Mouse (Mus musculus): Measurements from ENCODE around the gene Tfcp2l1.

The Tfcp2l1 gene

DNA sequence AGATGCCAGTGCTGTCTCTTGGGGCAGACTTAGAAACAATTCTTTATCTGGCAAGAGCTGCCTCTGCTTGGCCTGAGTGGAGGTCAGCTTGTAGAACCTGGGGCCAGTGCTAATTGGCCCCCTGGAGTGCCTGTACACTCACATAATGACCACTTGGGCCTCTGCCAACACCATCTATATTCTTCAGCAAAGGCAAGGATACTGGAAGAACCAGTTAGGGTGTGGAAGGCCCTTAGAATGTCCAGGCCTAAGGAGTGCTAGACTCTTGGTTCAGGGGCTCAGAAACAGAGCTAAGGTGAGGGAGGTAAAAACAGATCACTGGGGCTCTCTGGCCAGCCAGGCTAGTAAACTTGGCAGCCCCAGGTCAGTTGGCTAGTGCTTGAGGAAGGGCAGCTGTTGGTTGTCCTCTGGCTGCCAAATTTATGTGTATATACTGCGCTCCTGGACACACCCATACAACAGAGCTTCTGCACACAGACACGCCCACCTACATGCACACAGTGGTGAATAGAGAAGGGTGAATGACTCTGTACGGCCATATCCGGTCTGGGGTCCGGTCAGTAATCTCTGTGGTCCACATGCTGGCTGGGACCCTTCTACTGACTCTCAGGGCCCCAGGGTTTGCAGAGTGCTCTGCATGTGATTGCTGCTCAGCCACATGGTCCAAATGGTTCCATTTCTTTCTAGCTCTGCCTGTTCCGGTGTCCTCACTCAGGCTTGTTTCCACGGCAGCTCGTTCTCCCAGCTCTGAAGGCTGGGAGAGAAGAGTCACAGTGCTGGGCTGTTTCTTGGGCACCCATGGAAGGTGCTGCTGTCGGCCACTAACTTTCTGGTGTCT, 22.4 kb downstream of the Tfcp2l1 start:
- in situ Hi-C loops (cut with MboI; ENCODE audit: unreplicated experiment in 2 of 2), result no loop called here

DNA sequence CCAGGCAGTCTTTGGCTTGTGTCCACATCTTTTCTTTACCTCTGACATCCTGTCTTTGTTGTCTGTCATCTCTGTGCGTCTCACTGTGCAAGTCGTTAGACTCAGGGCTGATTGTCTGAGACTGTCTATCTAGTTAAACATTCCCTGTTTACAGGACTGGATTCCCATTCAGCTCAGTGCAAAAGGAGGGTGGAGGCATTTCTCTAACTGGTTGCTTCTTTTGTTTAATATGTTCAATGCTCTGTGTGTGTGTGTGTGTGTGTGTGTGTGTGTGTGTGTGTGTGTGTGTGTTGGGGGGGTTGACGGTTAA, 23.0 kb downstream of the Tfcp2l1 start:
- in situ Hi-C loops (cut with MboI; ENCODE audit: unreplicated experiment in 2 of 2), result no loop called here

DNA sequence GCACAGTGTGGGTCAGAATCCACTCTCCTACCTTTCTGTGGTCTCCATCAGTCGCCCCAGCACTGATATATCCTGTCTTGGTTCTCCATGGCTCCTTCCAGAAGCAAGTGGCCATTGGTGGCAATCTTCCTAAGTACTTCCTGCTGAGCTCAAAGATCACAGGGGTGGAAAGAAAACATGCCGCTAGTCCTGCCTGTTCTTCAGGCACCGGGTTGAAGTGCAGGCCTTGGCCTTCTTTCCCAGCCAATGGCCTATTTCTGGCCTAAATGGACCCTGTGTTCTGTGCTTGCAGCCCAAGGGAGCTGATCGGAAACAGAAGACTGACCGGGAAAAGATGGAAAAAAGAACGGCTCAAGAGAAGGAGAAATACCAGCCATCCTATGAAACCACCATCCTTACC, 31.0 kb downstream of the Tfcp2l1 start:
- in situ Hi-C loops (cut with MboI; ENCODE audit: unreplicated experiment in 2 of 2), result no loop called here

DNA sequence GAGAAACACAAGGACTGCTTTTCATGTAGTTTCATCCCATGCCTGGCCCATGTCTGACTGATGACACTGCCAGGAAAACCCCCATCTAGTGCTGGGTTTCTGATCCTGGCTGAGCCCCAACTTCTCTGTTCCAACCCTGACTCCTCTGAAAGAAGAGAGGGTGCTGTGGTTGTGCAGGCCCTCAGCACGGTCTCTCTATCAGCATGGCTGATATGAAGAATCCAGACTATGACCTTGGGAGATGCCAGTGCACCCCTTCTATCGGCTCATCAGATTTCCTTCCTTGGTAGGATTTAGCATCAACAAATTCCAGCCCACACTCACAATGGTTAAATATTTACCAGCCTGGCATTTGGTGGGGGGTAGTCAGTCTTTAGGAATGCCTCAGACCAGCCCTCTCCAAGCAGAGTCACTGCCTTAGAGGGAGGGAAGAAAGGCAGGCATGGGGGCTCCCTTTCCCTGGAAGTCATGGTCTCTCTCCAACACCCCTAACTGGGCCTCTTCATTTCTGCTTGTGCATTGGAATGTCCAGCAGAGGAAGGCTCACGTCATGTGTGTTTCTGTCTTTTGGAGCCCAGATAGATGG, 33.2 kb downstream of the Tfcp2l1 start:
- in situ Hi-C loops (cut with MboI; ENCODE audit: unreplicated experiment in 2 of 2), result no loop called here

DNA sequence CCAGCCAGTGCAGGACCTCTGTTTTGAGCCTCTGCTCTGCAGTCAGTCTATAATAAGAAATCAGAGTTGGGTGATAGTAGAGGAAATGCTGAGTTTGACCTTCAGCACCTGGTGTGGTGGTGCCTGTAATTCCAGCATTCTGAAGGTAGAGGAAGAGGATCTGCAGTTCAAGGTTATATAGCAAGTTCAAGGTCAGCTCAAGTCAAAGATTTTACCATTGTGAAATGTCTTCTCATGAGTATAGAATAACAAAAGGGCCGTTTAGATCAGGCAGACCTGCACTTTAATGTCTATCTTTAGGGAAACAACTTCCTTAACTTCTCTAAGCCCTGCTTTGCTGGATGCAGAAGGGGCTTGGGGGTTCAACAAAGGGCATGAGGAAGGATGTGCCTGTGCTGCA, 35.3 kb downstream of the Tfcp2l1 start:
- in situ Hi-C loops (cut with MboI; ENCODE audit: unreplicated experiment in 2 of 2), result no loop called here

DNA sequence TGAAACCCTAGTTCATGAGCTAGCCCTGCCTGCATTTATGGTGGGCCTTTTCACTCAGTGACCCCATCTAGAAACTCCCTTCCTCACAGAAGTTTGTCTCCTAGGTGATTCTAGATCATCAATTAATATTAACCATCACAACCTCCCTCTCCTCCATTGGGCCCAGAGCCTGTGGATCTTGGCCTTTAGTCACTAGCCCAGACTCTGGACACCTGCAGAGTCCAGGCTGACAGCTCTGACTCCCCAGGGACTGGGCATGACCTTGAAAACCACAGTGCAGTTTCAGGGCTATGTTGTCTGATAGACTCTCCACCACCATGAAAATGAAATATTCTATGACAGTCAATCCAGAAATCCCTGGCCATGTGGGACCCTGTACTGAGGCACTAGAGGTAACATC, 39.8 kb downstream of the Tfcp2l1 start:
- in situ Hi-C loops (cut with MboI; ENCODE audit: unreplicated experiment in 2 of 2), result no loop called here

DNA sequence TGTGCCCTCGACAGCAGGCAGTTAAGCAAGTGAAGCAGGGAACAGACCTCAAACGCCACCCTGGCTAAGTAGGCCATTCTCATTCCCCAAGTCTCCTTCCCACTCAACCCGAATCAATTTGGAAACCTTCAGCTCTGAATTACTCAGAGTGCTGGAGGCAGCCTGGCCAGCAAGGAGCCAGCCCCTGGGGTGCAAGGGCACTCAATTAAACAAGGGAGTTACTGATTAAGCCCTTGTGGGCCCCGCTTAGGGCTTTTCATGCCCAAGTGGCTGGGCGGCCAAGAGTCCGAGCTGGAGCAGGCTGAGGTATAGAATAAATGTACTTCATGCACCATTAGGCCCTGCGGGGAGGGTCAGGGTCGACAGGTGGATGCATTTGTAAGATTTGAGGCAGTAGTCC, 44.5 kb downstream of the Tfcp2l1 start:
- in situ Hi-C loops (cut with MboI; ENCODE audit: unreplicated experiment in 2 of 2), result no loop called here

DNA sequence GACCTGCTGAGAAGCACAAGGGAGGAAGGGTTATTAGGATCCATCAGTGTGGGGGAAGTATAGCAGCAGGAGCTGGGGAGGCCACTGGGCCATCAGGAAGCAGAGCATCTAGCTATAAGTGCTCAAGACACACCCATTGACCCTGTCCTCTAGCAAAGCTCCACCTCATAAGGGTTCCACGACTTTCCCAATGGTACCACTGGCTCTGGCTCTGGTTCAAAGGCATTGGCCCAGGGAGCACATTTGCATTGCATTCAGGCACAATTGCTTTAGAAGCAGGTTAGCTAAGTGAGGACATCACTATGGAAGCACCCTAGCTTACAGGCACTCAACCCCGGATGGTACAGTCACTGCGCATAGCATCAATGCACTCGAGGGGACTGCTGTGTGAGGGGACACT, 46.4 kb downstream of the Tfcp2l1 start:
- in situ Hi-C loops (cut with MboI; ENCODE audit: unreplicated experiment in 2 of 2), result no loop called here

DNA sequence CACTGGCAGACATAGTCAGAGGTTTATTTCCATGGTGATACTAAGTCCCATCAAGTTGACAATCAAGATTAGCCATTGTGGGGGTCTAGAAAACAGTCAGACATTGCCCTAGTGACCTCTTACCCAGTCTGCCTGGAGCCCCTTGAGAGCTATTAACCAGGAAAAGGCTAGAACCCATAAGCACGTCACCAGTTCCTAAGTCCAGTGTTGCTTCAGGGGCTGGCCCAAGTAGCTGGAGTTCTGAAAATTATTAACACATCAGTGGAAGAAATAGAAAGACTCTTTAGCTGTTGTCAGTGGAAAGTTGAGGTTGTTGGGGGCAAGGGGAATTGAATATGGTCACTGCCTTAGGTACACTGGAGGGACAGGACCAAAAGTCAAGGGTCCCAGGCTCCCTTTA, 54.2 kb downstream of the Tfcp2l1 start:
- in situ Hi-C loops (cut with MboI; ENCODE audit: unreplicated experiment in 2 of 2), result no loop called here

DNA sequence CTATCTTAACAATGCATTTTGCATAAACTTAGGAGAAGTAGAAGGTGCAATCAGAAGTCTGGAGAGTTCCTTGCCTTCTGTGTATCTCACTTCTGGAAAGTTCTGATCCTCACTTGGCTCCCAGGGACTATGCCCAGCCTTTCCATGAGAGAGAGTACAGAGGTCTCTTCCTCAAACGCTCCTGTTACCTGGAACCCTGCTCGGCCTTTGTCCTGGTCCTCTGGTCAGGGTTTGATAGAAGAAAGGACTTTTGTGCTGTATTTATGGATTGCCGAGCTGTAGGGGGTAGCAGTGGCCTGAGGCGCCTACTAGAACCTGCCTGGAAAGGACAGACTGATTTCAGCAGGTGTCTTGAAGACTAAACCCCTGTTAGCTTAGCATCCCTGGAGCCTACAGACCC, 55.9 kb downstream of the Tfcp2l1 start:
- in situ Hi-C loops (cut with MboI; ENCODE audit: unreplicated experiment in 2 of 2), result no loop called here

DNA sequence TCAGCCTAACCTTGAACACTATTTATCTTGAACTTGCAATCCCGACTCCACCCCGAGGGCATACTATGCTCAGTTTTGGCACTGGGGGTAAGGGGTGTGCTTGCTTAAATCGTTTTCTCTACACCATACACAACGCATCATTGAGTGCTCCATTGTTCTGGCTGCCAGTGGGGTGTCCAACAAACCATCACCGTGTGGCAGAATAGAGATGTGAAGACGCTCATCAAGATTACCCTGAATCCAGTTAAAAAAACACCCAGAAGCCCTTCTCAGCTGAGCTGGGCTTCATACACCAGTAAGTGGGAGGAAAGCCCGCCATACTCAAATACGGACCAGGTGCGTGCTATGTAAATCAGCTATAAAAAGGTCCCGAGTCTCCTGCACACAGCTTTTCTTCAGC, 60.0 kb downstream of the Tfcp2l1 start:
- in situ Hi-C loops (cut with MboI; ENCODE audit: unreplicated experiment in 2 of 2), result no loop called here

DNA sequence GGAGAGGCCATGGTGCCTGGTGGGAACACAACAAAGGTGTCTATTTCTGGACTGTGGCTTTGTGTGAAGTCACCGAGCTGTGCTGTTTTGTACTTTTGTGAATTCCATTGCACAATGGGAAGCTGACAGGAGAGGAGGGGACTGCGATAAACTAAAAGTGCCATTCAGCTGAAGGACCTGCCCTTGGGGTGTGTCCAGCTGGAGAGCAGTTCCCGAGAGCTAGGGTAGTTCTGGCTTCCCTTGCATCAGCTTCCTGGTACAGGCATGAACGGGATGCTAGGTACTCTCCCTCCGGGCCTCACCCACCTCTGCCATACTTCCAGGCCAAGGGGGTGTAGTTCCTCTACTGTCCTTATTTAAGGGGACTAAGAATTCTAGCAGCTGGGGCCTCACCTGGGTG, 62.1 kb downstream of the Tfcp2l1 start:
- in situ Hi-C loops (cut with MboI; ENCODE audit: unreplicated experiment in 2 of 2), result no loop called here

DNA sequence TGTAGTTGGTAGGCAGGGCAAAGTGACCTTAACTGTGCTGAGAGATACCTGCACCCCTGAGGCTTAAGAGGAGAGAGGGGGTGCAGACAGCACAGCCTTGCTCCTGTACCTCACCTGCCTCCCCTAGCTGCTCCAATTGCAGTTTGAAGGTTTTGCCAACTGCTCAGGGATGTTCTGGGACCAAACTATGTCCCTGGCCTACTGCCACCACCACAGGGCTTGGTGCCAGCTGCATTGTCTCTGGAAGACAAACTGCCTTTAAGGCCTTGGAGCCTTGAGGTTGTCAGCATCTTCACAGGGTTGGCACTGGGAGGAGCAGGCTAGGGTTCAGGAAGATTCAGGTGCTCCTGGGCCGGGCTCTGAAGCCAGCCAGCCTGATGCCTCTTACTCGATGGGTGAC, 66.7 kb downstream of the Tfcp2l1 start:
- in situ Hi-C loops (cut with MboI; ENCODE audit: unreplicated experiment in 2 of 2), result no loop called here

DNA sequence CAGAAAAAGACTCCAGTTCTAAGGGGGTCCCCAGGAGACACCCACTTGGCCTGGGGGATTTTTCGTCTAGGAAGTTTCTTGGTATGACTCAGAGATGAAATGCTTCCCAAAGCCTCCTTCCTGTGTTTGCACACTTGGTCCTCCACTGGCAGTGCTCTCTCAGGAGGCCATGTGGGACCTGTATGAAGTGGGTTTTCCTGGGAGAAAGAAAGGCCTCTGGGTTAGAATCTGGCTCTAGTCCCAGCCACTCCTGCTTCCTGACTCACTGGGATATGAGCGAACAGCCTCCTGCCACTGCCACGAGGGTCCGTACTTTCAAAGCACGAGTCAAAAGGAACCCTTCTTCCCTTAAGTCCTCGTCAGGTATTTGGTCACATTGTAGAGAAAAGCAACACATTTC, 70.2 kb downstream of the Tfcp2l1 start:
- in situ Hi-C loops (cut with MboI; ENCODE audit: unreplicated experiment in 2 of 2), result no loop called here

DNA sequence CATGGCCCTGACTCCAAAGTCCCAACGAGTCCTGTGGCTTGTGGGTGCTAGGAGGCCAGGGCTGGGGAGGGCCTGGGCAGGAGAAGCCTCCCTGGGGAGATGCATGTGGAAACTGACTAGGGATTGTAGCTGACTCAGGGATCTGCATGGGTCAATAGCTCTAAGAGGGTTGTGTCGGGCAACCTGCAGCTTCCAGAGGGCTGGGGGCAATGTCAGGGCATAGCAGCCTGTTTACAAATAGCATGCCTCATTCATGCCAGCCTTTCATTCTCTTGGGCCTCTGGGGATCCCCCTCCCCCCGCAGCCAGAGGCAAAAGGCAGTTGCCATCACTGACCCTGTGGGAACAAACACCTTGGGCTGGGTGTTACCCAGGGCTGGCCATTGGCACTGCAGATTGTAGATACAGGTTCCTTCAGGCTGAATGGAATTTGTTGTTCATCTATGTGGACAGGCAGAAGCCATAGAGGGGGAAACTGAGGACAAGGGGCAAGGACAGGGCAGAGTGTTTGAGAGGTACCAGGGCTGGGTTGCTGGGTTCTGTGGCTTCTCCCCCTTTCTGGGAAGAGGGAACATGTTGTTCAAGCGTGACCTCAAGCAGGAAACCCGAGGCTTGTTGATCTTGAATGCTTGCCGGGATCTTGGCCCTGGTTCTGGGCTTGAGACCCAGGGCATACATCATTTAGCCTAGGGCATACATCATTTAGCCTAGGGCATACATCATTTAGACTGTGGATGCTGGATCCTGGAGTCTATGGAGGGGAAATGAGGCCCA, 71.6 kb downstream of the Tfcp2l1 start:
- in situ Hi-C loops (cut with MboI; ENCODE audit: unreplicated experiment in 2 of 2), result no loop called here

DNA sequence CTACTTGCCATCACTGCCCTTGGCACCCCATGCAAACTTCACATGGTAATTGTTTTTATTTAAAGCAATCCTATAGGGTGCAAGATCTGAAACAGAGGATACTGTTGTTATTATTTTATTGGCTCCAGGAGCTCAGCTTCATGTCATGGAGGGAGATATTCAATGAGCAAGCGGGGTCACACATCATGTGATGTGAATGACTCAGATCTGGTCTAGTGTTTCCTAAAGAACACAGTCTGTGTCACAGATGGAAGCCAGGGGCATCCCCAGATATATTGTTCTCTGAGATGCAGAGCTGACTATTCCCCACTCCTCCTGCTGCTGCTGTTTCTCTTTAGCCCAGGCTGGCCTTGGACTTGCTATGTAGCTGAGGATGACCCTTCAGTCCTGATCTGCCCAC, 72.2 kb downstream of the Tfcp2l1 start:
- in situ Hi-C loops (cut with MboI; ENCODE audit: unreplicated experiment in 2 of 2), result no loop called here

DNA sequence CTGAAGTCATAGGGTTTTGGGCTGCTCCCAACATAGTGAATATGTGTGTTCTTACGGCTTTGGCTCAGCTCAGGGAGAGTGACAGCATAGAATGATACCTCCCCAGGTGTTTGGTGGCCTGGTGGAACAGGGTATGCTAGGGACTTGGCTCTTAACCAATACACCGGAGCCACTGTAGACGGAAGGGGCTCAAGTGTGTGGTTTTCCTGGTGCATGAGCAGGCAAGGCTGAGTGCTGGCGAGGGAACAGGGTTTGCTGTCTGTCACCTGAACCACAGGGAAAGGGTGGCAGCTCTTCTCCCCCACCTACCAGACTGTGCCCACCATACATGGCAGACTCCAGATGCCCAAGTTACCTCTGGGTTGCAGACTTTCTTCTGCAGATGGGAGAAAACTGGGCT, 83.9 kb downstream of the Tfcp2l1 start:
- in situ Hi-C loops (cut with MboI; ENCODE audit: unreplicated experiment in 2 of 2), result no loop called here

DNA sequence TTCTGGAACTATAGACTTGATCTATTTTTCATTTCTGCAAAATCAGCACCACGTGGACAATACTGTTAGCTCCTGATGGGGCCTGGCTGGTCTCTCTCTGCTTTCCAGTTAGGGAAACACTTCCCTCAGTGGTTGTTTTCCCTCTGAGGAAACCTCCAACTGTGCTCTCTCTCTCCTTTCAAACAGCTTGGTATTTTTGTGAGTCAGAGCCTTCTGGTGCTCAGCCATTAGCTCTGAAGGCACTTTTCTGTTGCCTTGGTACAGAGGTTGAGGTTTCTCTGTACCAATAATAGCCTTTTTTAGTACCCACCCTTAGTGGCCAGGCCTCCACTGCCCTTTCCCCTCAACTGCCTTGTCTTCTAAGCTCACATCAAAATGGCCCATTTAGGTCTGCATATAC, 88.5 kb downstream of the Tfcp2l1 start:
- in situ Hi-C loops (cut with MboI; ENCODE audit: unreplicated experiment in 2 of 2), result no loop called here

DNA sequence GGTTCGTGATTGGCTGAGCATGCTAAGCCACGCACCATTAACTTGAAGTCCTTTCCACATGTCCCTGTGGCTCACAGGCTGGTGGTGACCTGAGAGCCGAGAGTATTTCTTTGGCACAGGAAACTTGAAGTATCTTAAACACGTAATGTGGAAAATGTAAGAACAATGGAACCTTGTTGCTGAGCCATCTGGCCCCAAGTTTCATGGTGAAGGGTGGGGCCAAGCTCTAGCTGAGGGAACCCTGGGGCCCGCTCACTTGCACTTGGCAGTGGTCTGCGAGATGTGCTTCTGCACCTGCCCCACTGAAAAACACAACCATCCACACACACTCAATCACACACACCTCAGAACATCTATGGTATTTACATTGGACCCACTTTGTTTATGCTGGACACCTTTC, 90.3 kb downstream of the Tfcp2l1 start:
- in situ Hi-C loops (cut with MboI; ENCODE audit: unreplicated experiment in 2 of 2), result no loop called here

DNA sequence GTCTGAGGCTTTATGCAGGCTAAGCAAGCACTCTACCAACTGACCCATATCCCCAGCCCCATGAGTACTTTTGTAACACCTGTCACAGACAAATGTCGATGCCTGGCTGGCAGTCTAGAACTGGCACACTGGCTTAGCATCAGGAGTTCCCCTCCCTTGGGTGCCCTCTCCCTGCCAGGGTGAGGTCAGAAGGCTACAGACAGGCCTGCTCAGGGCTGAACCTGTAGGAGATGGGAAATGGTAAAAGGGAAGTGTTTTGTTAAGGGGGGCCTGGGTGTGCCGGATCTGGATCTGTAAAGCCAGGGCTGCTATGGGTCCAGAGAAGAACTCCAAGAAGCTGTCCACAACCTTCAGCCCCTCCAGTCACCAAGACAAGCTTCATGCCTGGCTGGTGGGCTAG, 92.0 kb downstream of the Tfcp2l1 start:
- in situ Hi-C loops (cut with MboI; ENCODE audit: unreplicated experiment in 2 of 2), result no loop called here

DNA sequence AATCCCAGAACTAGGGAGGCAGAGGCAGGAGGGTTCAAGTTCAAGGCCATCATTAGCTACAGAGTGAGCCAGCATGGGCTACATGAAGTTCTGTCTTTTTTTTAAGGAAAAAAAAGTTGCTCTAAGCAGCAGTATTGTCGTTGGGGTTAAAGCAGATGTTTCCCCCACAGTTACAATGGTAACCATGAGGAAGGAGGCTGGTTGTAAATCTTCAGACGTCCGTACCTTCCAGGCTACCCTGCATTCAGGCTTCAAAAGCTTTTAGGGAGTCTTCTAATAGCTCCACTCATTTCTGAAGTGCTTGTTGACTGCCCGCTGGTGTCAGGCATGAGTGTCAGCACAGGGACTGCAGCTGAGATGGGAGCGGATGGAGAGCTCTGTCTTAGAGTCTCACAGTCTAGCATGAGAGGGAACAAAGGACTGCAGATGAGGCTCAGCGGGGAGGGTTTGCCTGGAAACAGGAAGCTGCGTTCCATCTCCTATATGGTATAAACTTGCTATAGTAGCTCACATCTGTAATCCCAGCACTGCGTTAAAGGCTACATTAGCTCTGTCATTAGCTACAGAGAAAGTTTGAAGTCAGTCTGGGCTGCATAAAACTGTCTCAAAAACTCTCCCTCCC, 92.8 kb downstream of the Tfcp2l1 start:
- in situ Hi-C loops (cut with MboI; ENCODE audit: unreplicated experiment in 2 of 2), result no loop called here

DNA sequence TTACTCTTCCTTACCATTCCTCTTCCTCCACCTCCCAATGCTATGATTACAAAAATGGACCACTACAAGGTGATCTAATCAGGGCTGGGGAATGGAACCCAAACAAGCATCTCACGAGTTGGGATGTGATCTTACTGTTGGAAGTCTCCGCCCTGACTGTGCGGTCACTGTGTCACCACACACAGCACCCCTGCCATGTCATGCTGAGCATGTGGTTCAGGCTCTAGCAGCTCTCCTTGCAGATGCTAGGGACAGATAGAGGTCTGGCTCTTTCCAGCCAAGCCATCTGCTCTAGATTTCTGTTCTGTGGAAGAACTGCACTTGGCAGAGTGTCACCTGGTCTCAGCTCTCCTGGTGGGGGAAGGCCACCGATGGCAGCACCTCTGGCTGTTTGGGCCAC, 99.3 kb downstream of the Tfcp2l1 start:
- in situ Hi-C loops (cut with MboI; ENCODE audit: unreplicated experiment in 2 of 2), result no loop called here

Measured in v-Abl transformed pro-B cells (cell line).